Mouse (Mus musculus) CH12.LX (cell line): ENCODE data around the gene Klhl32. TPM values are rescaled to one million over a fixed set of nuclear protein-coding genes. Genes with fewer than 3 reads are reported as not detected.
A peak's percentile ranks its signal among the peaks of the same experiment; 100 is the strongest.

Experiments used
- DNase-seq: peaks from one replicate; pipeline ENCODE4 v3.0.0-alpha.2; 2013; ENCODE audit errors: extremely low read depth
- H3K27ac ChIP-seq: 2 replicates; pipeline ENCODE4 v1.5.1; 2012; ENCODE audit warnings: low read depth, mild to moderate bottlenecking, control low read depth, moderate library complexity; ENCODE audit not compliant: insufficient read depth
- H3K27me3 ChIP-seq: replicated peaks from 2 replicates; pipeline ENCODE3; 2012; ENCODE audit warnings: inconsistent platforms
- H3K36me3 ChIP-seq, 2 experiments: replicated peaks in 1 of 2; 2 replicates each; pipeline versions ENCODE3 to v1.6.1; 2012; ENCODE audit warnings: inconsistent platforms in 1 of 2, low read length in 1 of 2, mild to moderate bottlenecking in 1 of 2, mixed read lengths in 1 of 2, moderate library complexity in 1 of 2; ENCODE audit not compliant: control insufficient read depth in 1 of 2, insufficient read depth in 1 of 2
- H3K4me1 ChIP-seq, 2 experiments: 2 replicates each; pipeline ENCODE4 v1.6.1; 2012; ENCODE audit warnings: inconsistent platforms in 1 of 2, moderate library complexity in 1 of 2; ENCODE audit not compliant: insufficient read depth in 2 of 2, control insufficient read depth in 1 of 2
- H3K4me2 ChIP-seq: 2 replicates; pipeline ENCODE4 v1.6.1; 2012; ENCODE audit warnings: low read depth, mild to moderate bottlenecking, control low read depth; ENCODE audit not compliant: poor library complexity, insufficient read depth, severe bottlenecking
- H3K4me3 ChIP-seq, 3 experiments: fragments of 150-350 bp in 1 of 3; sonication (generic) in 1 of 3; replicated peaks in 1 of 3; 2 replicates each; pipeline versions ENCODE3 to v1.5.1; 2011 to 2012; ENCODE audit warnings: low read depth in 2 of 3, low read length in 2 of 3, mild to moderate bottlenecking in 2 of 3, moderate library complexity in 2 of 3, control low read depth in 1 of 3, improper control_type of control experiment in 1 of 3, inconsistent platforms in 1 of 3, mixed read lengths in 1 of 3; ENCODE audit not compliant: poor library complexity in 1 of 3
- H3K79me2 ChIP-seq: replicated peaks from 2 replicates; pipeline ENCODE4 v1.6.1; 2012; ENCODE audit warnings: mild to moderate bottlenecking, moderate library complexity; ENCODE audit not compliant: control insufficient read depth, poor library complexity, insufficient read depth, severe bottlenecking; ENCODE audit errors: extremely low read depth
- H3K9ac ChIP-seq: 2 replicates; pipeline ENCODE4 v1.6.1; 2012; ENCODE audit warnings: low read depth, mild to moderate bottlenecking, control low read depth, moderate library complexity; ENCODE audit not compliant: insufficient read depth
- H3K9me3 ChIP-seq: replicated peaks from 2 replicates; pipeline ENCODE3; 2012; ENCODE audit warnings: low read length, inconsistent platforms, mixed read lengths
- CHD2 ChIP-seq: IDR thresholded peaks from 2 replicates; pipeline ENCODE4 v1.6.1; 2011; ENCODE audit warnings: low read length, improper control_type of control experiment
- CTCF ChIP-seq, 2 experiments: IDR thresholded peaks in 1 of 2; conservative IDR thresholded peaks in 1 of 2; 2 replicates each; pipeline ENCODE4 v1.5.1; 2011 to 2012; ENCODE audit warnings: low read depth in 2 of 2, low read length in 2 of 2, improper control_type of control experiment in 1 of 2, inconsistent platforms in 1 of 2, mild to moderate bottlenecking in 1 of 2, moderate library complexity in 1 of 2
- E2F4 ChIP-seq: IDR thresholded peaks from 2 replicates; pipeline ENCODE4 v1.6.1; 2011; ENCODE audit warnings: low read depth, low read length, improper control_type of control experiment; ENCODE audit not compliant: insufficient replicate concordance
- GABPA ChIP-seq: IDR thresholded peaks from 2 replicates; pipeline ENCODE4 v1.6.1; 2012; ENCODE audit warnings: low read depth, low read length, improper control_type of control experiment, inconsistent platforms; ENCODE audit not compliant: insufficient replicate concordance
- HCFC1 ChIP-seq: IDR thresholded peaks from 2 replicates; pipeline ENCODE4 v1.6.1; 2012; ENCODE audit warnings: low read depth, mild to moderate bottlenecking, inconsistent platforms, low read length, improper control_type of control experiment
- JUN ChIP-seq: IDR thresholded peaks from 2 replicates; pipeline ENCODE4 v1.6.1; 2011; ENCODE audit warnings: low read depth, mild to moderate bottlenecking, low read length, improper control_type of control experiment, moderate library complexity; ENCODE audit not compliant: insufficient read depth
- KAT2A ChIP-seq: IDR thresholded peaks from 2 replicates; pipeline ENCODE4 v1.6.1; 2012; ENCODE audit warnings: low read length, improper control_type of control experiment, inconsistent platforms; ENCODE audit not compliant: insufficient replicate concordance
- MAZ ChIP-seq: IDR thresholded peaks from 2 replicates; pipeline ENCODE4 v1.6.1; 2012; ENCODE audit warnings: low read depth, mild to moderate bottlenecking, inconsistent platforms, low read length, improper control_type of control experiment, moderate library complexity
- RAD21 ChIP-seq: IDR thresholded peaks from 2 replicates; pipeline ENCODE4 v1.6.1; 2011; ENCODE audit warnings: low read depth, mild to moderate bottlenecking, low read length, improper control_type of control experiment, moderate library complexity
- RCOR1 ChIP-seq: conservative IDR thresholded peaks from 2 replicates; pipeline ENCODE4 v1.6.1; 2012; ENCODE audit warnings: low read depth, mild to moderate bottlenecking, inconsistent platforms, low read length, improper control_type of control experiment
- SMC3 ChIP-seq: IDR thresholded peaks from 2 replicates; pipeline ENCODE4 v1.6.1; 2011; ENCODE audit warnings: low read depth, low read length, improper control_type of control experiment
- TBP ChIP-seq: conservative IDR thresholded peaks from 2 replicates; pipeline ENCODE4 v1.6.1; 2011; ENCODE audit warnings: low read depth, low read length, improper control_type of control experiment
- UBTF ChIP-seq: IDR thresholded peaks from 2 replicates; pipeline ENCODE4 v1.6.1; 2012; ENCODE audit warnings: low read depth, mild to moderate bottlenecking, inconsistent platforms, low read length, improper control_type of control experiment, moderate library complexity
- ZC3H11A ChIP-seq: IDR thresholded peaks from 2 replicates; pipeline ENCODE4 v1.6.1; 2012; ENCODE audit warnings: low read depth, mild to moderate bottlenecking, inconsistent platforms, low read length, improper control_type of control experiment
- ZMIZ1 ChIP-seq: IDR thresholded peaks from 2 replicates; pipeline ENCODE4 v1.6.1; 2012; ENCODE audit warnings: low read depth, mild to moderate bottlenecking, inconsistent platforms, low read length, improper control_type of control experiment
- ZNF384 ChIP-seq: IDR thresholded peaks from 2 replicates; pipeline ENCODE4 v1.6.1; 2012; ENCODE audit warnings: low read depth, low read length, improper control_type of control experiment, inconsistent platforms
- dilution Hi-C: fragments of 300-500 bp; cut with MboI; formaldehyde crosslinking; loops from 2 replicates; pipeline ENCODE4 v1.14.3; 2020; ENCODE audit warnings: low sequenced_read_pairs; ENCODE audit not compliant: extremely low pct_unique_long_range_greater_than_20kb, extremely low pct_ligation_motif_present
- in situ Hi-C: fragments of 300-500 bp; cut with MboI; formaldehyde crosslinking; loops from 3 replicates; pipeline ENCODE4 v1.14.3; 2019; ENCODE audit warnings: low sequenced_read_pairs, low pct_ligation_motif_present, low pct_unique_long_range_greater_than_20kb, mixed read lengths
- polyA plus RNA-seq: library from polyadenylated mRNA; unstranded; fragments of >175 nt; gene quantifications from 2 replicates; pipeline ENCODE4 v1.2.1, GENCODE M21; 2012; ENCODE audit warnings: low read depth; ENCODE audit not compliant: insufficient read length
- total RNA-seq, 2 experiments: library from RNA; depleted of rRNA; stranded (reverse); fragments of 300-350 nt in 1 of 2; fragments of >200 nt in 1 of 2; gene quantifications; 2 replicates each; pipeline ENCODE4 v1.2.3; 2012 to 2014

Klhl32 gene
- total and polyA plus RNA-seq, 3 experiments: 0.55 to 1.1 (median 0.60) TPM

- TF ChIP-seq E2F4: no peak
- TF ChIP-seq UBTF: no peak
- TF ChIP-seq HCFC1: peak; percentile 80
- no peak for TF ChIP-seq ZMIZ1
- TF ChIP-seq SMC3: peak; percentile 29; the same call in 1 of the 2 replicates
- TF ChIP-seq ZNF384: no peak
- peak; percentile 61; the same call in 1 of the 2 replicates for TF ChIP-seq TBP
Observed at GRCm38 (mm10) chr4:24897851-24898515, 47.1 kb upstream of the Klhl32 start, which contains the start of gene Ndufaf4 (continued).

- H3K79me2 ChIP-seq: peaks cover 11% of the 10 kb centered on the region
- H3K4me3 ChIP-seq: peak overlapping the region; percentile 53 to 83 (median 80)
- H3K36me3 ChIP-seq: peaks cover 7 to 17% of the 10 kb centered on the region in 2 experiments
- H3K4me2 ChIP-seq: peak overlapping the region; percentile 58
- in situ Hi-C loops (loop anchor here (5.0 kb wide), 1 partner anchor 180 kb away; no protein-coding TSS in a partner anchor), dilution Hi-C loops (no loop called here)
- no peaks in the 10 kb centered on the region for H3K9me3 ChIP-seq
- no peak overlapping the region for H3K27ac ChIP-seq
- peak; percentile 27 for DNase-seq
- H3K9ac ChIP-seq: peak overlapping the region; percentile 22; the same call in 1 of the 2 replicates
- TF ChIP-seq MAZ: no peak
- TF ChIP-seq GABPA: no peak
- no peak for TF ChIP-seq ZMIZ1
- no peak for TF ChIP-seq CHD2
- no peak for TF ChIP-seq ZNF384
- TF ChIP-seq RCOR1: no peak
- TF ChIP-seq JUN: no peak
- no peaks in the 10 kb centered on the region for H3K4me1 ChIP-seq
- H3K27me3 ChIP-seq: no peaks in the 10 kb centered on the region
Observed at GRCm38 (mm10) chr4:24897351-24897750, 46.4 kb upstream of the Klhl32 start.

- H3K79me2 ChIP-seq: peaks cover 11% of the 10 kb centered on the region
- peak; percentile 81 for TF ChIP-seq ZNF384
- TF ChIP-seq KAT2A: no peak
- peak; percentile 84; the same call in 1 of the 2 replicates for TF ChIP-seq ZC3H11A
- TF ChIP-seq SMC3: peak; percentile 91
- TF ChIP-seq RAD21: peak; percentile 96
- TF ChIP-seq CTCF (conservative IDR thresholded peaks at IDR 0.05 in 1 of 2, IDR thresholded peaks at IDR 0.05 in 1 of 2; ENCODE audit: low read depth in 2 of 2, low read length in 2 of 2): peak in 1 of 2 experiments; percentile 91; a peak in 3 of 4 replicates
- TF ChIP-seq HCFC1: no peak
- no peaks in the 10 kb centered on the region for H3K9me3 ChIP-seq
- in situ Hi-C loops: loop anchor here (5.0 kb wide), 1 partner anchor 180 kb away; no protein-coding TSS in a partner anchor
- H3K27me3 ChIP-seq: no peaks in the 10 kb centered on the region
- H3K4me3 ChIP-seq: no peak overlapping the region
- H3K9ac ChIP-seq: no peak overlapping the region; the same call in 1 of the 2 replicates
- peaks cover 7 to 16% of the 10 kb centered on the region in 2 experiments for H3K36me3 ChIP-seq
- H3K4me1 ChIP-seq: no peaks in the 10 kb centered on the region
- DNase-seq: peak; percentile 76
- H3K27ac ChIP-seq: no peak overlapping the region
- dilution Hi-C loops: no loop called here
- no peak overlapping the region; the same call in 1 of the 2 replicates for H3K4me2 ChIP-seq
Observed at GRCm38 (mm10) chr4:24896829-24897228, 45.9 kb upstream of the Klhl32 start.
